Mouse (Mus musculus) testis, adult 2 months (tissue): ENCODE measurements around the gene Svs5. TPM values are rescaled to one million over a fixed set of nuclear protein-coding genes. Genes with fewer than 3 reads are reported as not detected.

Source experiments
- H3K27ac ChIP-seq: fragments of 200-500 bp; 2 replicates; pipeline ENCODE4 v1.5.1; 2012; ENCODE audit warnings: low read depth, low read length; ENCODE audit not compliant: control insufficient read depth, insufficient read depth
- H3K27me3 ChIP-seq: fragments of 200-500 bp; 2 replicates; pipeline ENCODE4 v1.6.1; 2012; ENCODE audit warnings: mild to moderate bottlenecking, low read length, moderate library complexity; ENCODE audit not compliant: control insufficient read depth, insufficient read depth
- H3K36me3 ChIP-seq: fragments of 200-500 bp; 2 replicates; pipeline ENCODE4 v1.6.1; 2012; ENCODE audit warnings: mild to moderate bottlenecking, low read length; ENCODE audit not compliant: control insufficient read depth, insufficient read depth
- H3K4me1 ChIP-seq: fragments of 200-500 bp; 2 replicates; pipeline ENCODE4 v1.6.1; 2012; ENCODE audit warnings: low read length; ENCODE audit not compliant: control insufficient read depth, insufficient read depth
- H3K4me3 ChIP-seq: fragments of 200-500 bp; 2 replicates; pipeline ENCODE4 v1.5.1; 2012; ENCODE audit warnings: low read depth, mild to moderate bottlenecking, low read length, moderate library complexity, mixed read lengths; ENCODE audit not compliant: control insufficient read depth
- CTCF ChIP-seq: fragments of 200-500 bp; IDR thresholded peaks from 2 replicates; pipeline ENCODE4 v1.5.1; 2012; ENCODE audit warnings: low read depth, mild to moderate bottlenecking, inconsistent platforms, low read length, moderate library complexity; ENCODE audit not compliant: control insufficient read depth, insufficient read depth, insufficient replicate concordance
- POLR2A ChIP-seq: fragments of 200-500 bp; IDR thresholded peaks from 2 replicates; pipeline ENCODE4 v1.6.1; 2012; ENCODE audit warnings: low read depth, mild to moderate bottlenecking, inconsistent platforms, low read length, moderate library complexity; ENCODE audit not compliant: control insufficient read depth
- polyA plus RNA-seq: library from polyadenylated mRNA; depleted of rRNA; stranded (reverse); fragments of >200 nt; gene quantifications from 2 replicates; pipeline ENCODE4 v1.2.3, GENCODE M21; 2012

Svs5 gene
- polyA plus RNA-seq, 1 experiment, result 4.2 TPM

- H3K4me1 ChIP-seq, result peaks cover 3% of the 10 kb centered on the region; the same call in 1 of the 2 replicates
- TF ChIP-seq CTCF (no peak), POLR2A (no peak)
- H3K4me3 ChIP-seq, result no peak overlapping the region
- H3K27ac ChIP-seq, result no peak overlapping the region
- H3K36me3 ChIP-seq, result no peaks in the 10 kb centered on the region
- no peaks in the 10 kb centered on the region for H3K27me3 ChIP-seq
Measured at GRCm38 (mm10) chr2:164366947-164367346, 34.4 kb downstream of the Svs5 start.

GRCm38 (mm10) chr2:164368620-164369105 is 36.1 kb downstream of the Svs5 start:
- Histone ChIP-seq H3K27me3 (no peaks in the 10 kb centered on the region), H3K4me1 (peaks cover 3% of the 10 kb centered on the region; the same call in 1 of the 2 replicates), H3K4me3 (no peak overlapping the region), H3K36me3 (no peaks in the 10 kb centered on the region), H3K27ac (no peak overlapping the region)
- TF ChIP-seq CTCF (no peak), POLR2A (no peak)

GRCm38 (mm10) chr2:164371371-164371770 is 38.8 kb downstream of the Svs5 start:
- Histone ChIP-seq H3K4me3 (no peak overlapping the region), H3K4me1 (peaks cover 3% of the 10 kb centered on the region; the same call in 1 of the 2 replicates), H3K27ac (no peak overlapping the region), H3K36me3 (no peaks in the 10 kb centered on the region), H3K27me3 (no peaks in the 10 kb centered on the region)
- TF ChIP-seq POLR2A (no peak), CTCF (no peak)

GRCm38 (mm10) chr2:164372408-164373053 is 40.0 kb downstream of the Svs5 start:
- no peak for TF ChIP-seq POLR2A
- no peak for TF ChIP-seq CTCF
- no peak overlapping the region for H3K4me3 ChIP-seq
- H3K4me1 ChIP-seq, result peaks cover 3% of the 10 kb centered on the region; the same call in 1 of the 2 replicates
- no peaks in the 10 kb centered on the region for H3K27me3 ChIP-seq
- H3K36me3 ChIP-seq, result no peaks in the 10 kb centered on the region
- H3K27ac ChIP-seq, result no peak overlapping the region

- Histone ChIP-seq H3K36me3 (no peaks in the 10 kb centered on the region), H3K4me1 (peaks cover 3% of the 10 kb centered on the region; the same call in 1 of the 2 replicates), H3K27ac (no peak overlapping the region), H3K4me3 (no peak overlapping the region), H3K27me3 (no peaks in the 10 kb centered on the region)
- no peak for TF ChIP-seq CTCF
- no peak for TF ChIP-seq POLR2A
Measured at GRCm38 (mm10) chr2:164373187-164373586, 40.6 kb downstream of the Svs5 start.

GRCm38 (mm10) chr2:164377478-164378426 is 45.2 kb downstream of the Svs5 start:
- H3K4me3 ChIP-seq, result no peak overlapping the region
- no peaks in the 10 kb centered on the region for H3K36me3 ChIP-seq
- no peaks in the 10 kb centered on the region for H3K4me1 ChIP-seq
- no peaks in the 10 kb centered on the region for H3K27me3 ChIP-seq
- TF ChIP-seq CTCF, result no peak
- no peak for TF ChIP-seq POLR2A
- H3K27ac ChIP-seq, result no peak overlapping the region

- H3K4me1 ChIP-seq, result peaks cover 8% of the 10 kb centered on the region
- H3K27me3 ChIP-seq, result no peaks in the 10 kb centered on the region
- no peaks in the 10 kb centered on the region for H3K36me3 ChIP-seq
- TF ChIP-seq POLR2A (no peak), CTCF (no peak; the same call in 1 of the 2 replicates)
- no peak overlapping the region for H3K27ac ChIP-seq
- H3K4me3 ChIP-seq, result no peak overlapping the region
Measured at GRCm38 (mm10) chr2:164381726-164382125, 49.2 kb downstream of the Svs5 start.
